Mouse (Mus musculus): ENCODE measurements around the gene Il15ra. TPM values are rescaled to one million over a fixed set of nuclear protein-coding genes. Genes with fewer than 3 reads are reported as not detected.
A peak's percentile ranks its signal among the peaks of the same experiment; 100 is the strongest.

Gene Il15ra
- total RNA-seq, 1 experiment from 2014 or later, result 22.9 TPM

- no peak for ATAC-seq (replicated peaks; ENCODE audit: insufficient number of reproducible peaks, low FRiP score, low TSS enrichment, poor library complexity, severe bottlenecking)
Observed at GRCm38 (mm10) chr2:11772401-11772800, 67.3 kb downstream of the Il15ra start.

- ATAC-seq (replicated peaks; ENCODE audit: insufficient number of reproducible peaks, low FRiP score, low TSS enrichment, poor library complexity, severe bottlenecking), result no peak
Observed at GRCm38 (mm10) chr2:11774426-11774825, 69.3 kb downstream of the Il15ra start.

GRCm38 (mm10) chr2:11775121-11775520 lies 70.0 kb downstream of the Il15ra start:
- no peak for ATAC-seq (replicated peaks; ENCODE audit: insufficient number of reproducible peaks, low FRiP score, low TSS enrichment, poor library complexity, severe bottlenecking)

GRCm38 (mm10) chr2:11776415-11776814 lies 71.3 kb downstream of the Il15ra start:
- no peak for ATAC-seq (replicated peaks; ENCODE audit: insufficient number of reproducible peaks, low FRiP score, low TSS enrichment, poor library complexity, severe bottlenecking)

- peak; percentile 97 for ATAC-seq (replicated peaks; ENCODE audit: insufficient number of reproducible peaks, low FRiP score, low TSS enrichment, poor library complexity, severe bottlenecking)
Observed at GRCm38 (mm10) chr2:11777091-11778068, 72.3 kb downstream of the Il15ra start, which contains the start of the genes Fbh1 and Ankrd16. Gene Fbh1 (minus strand): TSS chr2:11777582. Gene Ankrd16 (plus strand): TSS chr2:11777876.

GRCm38 (mm10) chr2:11778087-11778823 lies 73.2 kb downstream of the Il15ra start:
- ATAC-seq (replicated peaks; ENCODE audit: insufficient number of reproducible peaks, low FRiP score, low TSS enrichment, poor library complexity, severe bottlenecking), result peak; percentile 80

Other genes starting within 250 kb of the Il15ra start
- 32.5 to 53.2 TPM (median 36.8 TPM) in 3 replicates for gene Pfkfb3, start 151.2 kb upstream of the Il15ra start, total RNA-seq (2017)
- gene Rbm17, start 101.1 kb upstream of the Il15ra start, total RNA-seq (2017), result 123 to 141 TPM (median 133 TPM) in 3 replicates
- not detected in 3 replicates for gene Gm17490, start 79.0 kb upstream of the Il15ra start, total RNA-seq (2017)
- 0.48 to 2.1 TPM (median 0.49 TPM) in 3 replicates for gene Il2ra, start 62.5 kb upstream of the Il15ra start, total RNA-seq (2017)
- 90.9 to 110 TPM (median 101 TPM) in 3 replicates for gene Fbh1, start 72.3 kb downstream of the Il15ra start, total RNA-seq (2017)
- gene Ankrd16, start 72.6 kb downstream of the Il15ra start, total RNA-seq (2017), result 51.1 to 79.0 TPM (median 51.8 TPM) in 3 replicates